Mouse (Mus musculus): ENCODE measurements around the gene Tll1.
"Not testable (repeated sequence)": the region's sequence is repeated elsewhere in the genome, so short reads cannot be mapped to it uniquely, and the experiment has no call there.

Gene Tll1

GRCm38 (mm10) chr8:64057571-64057970 is 148.5 kb downstream of the Tll1 start:
- no peak for DNase-seq

GRCm38 (mm10) chr8:64048556-64048955 is 157.5 kb downstream of the Tll1 start:
- no peak for DNase-seq

GRCm38 (mm10) chr8:64047963-64048505 is 158.0 kb downstream of the Tll1 start:
- DNase-seq = no peak

GRCm38 (mm10) chr8:64041303-64041884 is 164.7 kb downstream of the Tll1 start:
- DNase-seq = no peak

GRCm38 (mm10) chr8:64030672-64031385 is 175.2 kb downstream of the Tll1 start:
- DNase-seq = no peak

GRCm38 (mm10) chr8:64030081-64030480 is 176.0 kb downstream of the Tll1 start:
- no peak for DNase-seq

GRCm38 (mm10) chr8:64029525-64029924 is 176.5 kb downstream of the Tll1 start:
- DNase-seq = peak; percentile 52

- no peak for DNase-seq
These were observed 181.7 kb downstream of the Tll1 start for GRCm38 (mm10) chr8:64024359-64024758.

GRCm38 (mm10) chr8:64023579-64023978 is 182.5 kb downstream of the Tll1 start:
- DNase-seq = peak; percentile 72

GRCm38 (mm10) chr8:64023027-64023426 is 183.0 kb downstream of the Tll1 start:
- no peak for DNase-seq

GRCm38 (mm10) chr8:63970612-63971391 is 235.3 kb downstream of the Tll1 start:
- DNase-seq = not testable (repeated sequence)

Data from cerebellum, adult 9-10 months (tissue).